Mouse (Mus musculus) bone marrow, adult 2 months (tissue): Measurements from ENCODE around the gene Spen. TPM values are rescaled to one million over a fixed set of nuclear protein-coding genes. Genes with fewer than 3 reads are reported as not detected.

Source experiments
- H3K27ac ChIP-seq: fragments of 200-500 bp; 2 replicates; pipeline ENCODE4 v1.5.1; 2012; ENCODE audit warnings: low read depth, mild to moderate bottlenecking, control low read depth, inconsistent platforms, low read length; ENCODE audit not compliant: control insufficient read depth, poor library complexity, insufficient read depth
- H3K4me1 ChIP-seq: fragments of 200-500 bp; 2 replicates; pipeline ENCODE4 v1.6.1; 2011; ENCODE audit warnings: low read length; ENCODE audit not compliant: control insufficient read depth, insufficient read depth
- H3K4me3 ChIP-seq: fragments of 200-500 bp; replicated peaks from 2 replicates; pipeline ENCODE3; 2011; ENCODE audit warnings: mild to moderate bottlenecking, low read depth, low read length, control low read depth; ENCODE audit not compliant: control insufficient read depth
- CTCF ChIP-seq: fragments of 200-500 bp; IDR thresholded peaks from 2 replicates; pipeline ENCODE4 v1.5.1; 2011; ENCODE audit warnings: low read length, control low read depth; ENCODE audit not compliant: control insufficient read depth, insufficient read depth
- POLR2A ChIP-seq: fragments of 200-500 bp; IDR thresholded peaks from 2 replicates; pipeline ENCODE4 v1.6.1; 2011; ENCODE audit warnings: low read depth, mild to moderate bottlenecking, control low read depth, low read length, borderline replicate concordance; ENCODE audit not compliant: control insufficient read depth
- WGBS: fragments of 180-500 bp; shearing (Covaris S2); methylation state at CpG from one replicate; pipeline ENCODE4 v1.1.7; 2018; 5-methylcytosine and 5-hydroxymethylcytosine counted together
- polyA plus RNA-seq: library from polyadenylated mRNA; stranded (reverse); fragments of >200 nt; gene quantifications from 2 replicates; pipeline ENCODE4 v1.2.4, GENCODE M21; 2011; ENCODE audit warnings: low replicate concordance; ENCODE audit not compliant: missing spikeins, insufficient read depth, insufficient read length

Gene Spen
- polyA plus RNA-seq, 1 experiment = 33.2 TPM

DNA sequence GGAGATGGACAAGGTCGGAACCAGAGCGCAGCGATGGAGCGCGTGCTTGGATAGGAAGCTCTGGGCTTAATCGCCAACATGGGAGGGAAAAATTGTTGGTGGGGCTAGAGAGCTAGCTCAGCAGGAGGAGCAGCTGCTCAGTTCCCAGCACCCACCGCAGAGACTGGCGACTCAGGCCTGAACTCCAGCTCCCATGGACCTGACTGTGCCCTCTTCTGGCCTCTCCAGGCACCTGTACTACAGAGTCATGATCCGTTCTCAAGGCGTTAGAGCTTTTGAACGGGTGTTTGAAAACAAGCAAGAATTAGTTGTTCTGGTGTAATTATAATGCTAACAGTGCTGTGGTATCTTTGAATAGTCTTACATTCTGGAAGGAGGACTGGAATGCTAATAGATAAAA, 9.5 kb downstream of the Spen start:
- Histone ChIP-seq H3K4me3 (no peak overlapping the region), H3K4me1 (peaks cover 2% of the 10 kb centered on the region), H3K27ac (peak overlapping the region; percentile 34; the same call in 1 of the 2 replicates)
- TF ChIP-seq CTCF (no peak), POLR2A (no peak)
- 93% methylated on average over 11 of the region's 11 CpGs for WGBS

DNA sequence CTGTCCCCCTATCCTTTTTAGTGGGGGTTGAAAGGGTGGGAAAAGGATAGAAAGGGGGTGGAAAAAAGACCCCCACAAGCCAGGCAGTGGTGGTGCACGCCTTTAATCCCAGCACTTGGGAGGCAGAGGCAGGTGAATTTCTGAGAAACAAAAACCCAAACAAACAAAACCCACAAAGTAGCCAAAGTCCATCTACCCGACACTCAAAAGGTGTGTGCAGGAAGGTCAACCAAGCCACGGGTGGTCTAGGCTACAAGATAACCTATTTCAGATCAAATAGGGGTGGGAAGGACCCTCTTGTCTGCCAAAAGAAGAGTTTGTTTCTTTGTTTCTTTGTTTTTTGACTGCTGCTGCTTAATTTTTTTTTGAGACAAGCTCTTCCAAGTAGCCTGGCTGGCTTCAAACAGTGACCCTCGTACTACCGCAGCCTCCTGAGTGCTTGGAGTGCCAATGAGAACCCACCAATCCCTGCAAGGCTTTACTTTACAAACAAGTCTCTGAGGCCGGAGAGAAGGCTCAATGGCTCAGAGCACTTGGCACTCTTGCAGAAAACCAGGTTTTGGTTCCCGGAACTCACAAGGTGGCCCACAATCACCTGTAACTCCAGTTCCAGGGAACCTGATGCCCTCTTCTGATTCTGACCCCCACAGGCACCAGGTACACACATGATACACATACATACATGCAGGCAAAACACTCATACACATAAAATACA, 11.3 kb downstream of the Spen start:
- H3K27ac ChIP-seq = no peak overlapping the region
- peaks cover 4% of the 10 kb centered on the region for H3K4me1 ChIP-seq
- no peak overlapping the region for H3K4me3 ChIP-seq
- no peak for TF ChIP-seq POLR2A
- no peak for TF ChIP-seq CTCF
- 88% methylated on average over 7 of the region's 7 CpGs for WGBS

DNA sequence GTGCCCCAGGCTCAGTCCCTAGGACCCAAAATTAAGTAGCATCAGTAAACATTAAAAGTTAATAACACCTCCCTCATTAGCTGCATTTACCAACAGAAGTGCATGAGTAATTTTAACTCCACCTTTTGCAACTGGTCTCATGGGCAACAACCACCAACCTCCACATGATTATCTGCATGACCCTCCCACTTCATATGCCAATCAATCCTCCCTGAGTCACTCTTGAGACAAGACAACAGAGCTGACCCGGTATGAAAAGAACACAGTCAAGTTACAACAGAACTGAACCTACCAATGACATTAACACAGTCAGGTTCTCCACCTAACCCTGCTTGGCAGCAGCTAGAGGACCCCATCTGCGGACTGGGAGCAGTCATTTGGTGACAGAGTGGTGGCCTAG, 12.5 kb downstream of the Spen start:
- WGBS = 54% methylated on average over 2 of the region's 2 CpGs
- peaks cover 4% of the 10 kb centered on the region for H3K4me1 ChIP-seq
- H3K27ac ChIP-seq = no peak overlapping the region
- TF ChIP-seq POLR2A (no peak), CTCF (no peak)
- no peak overlapping the region for H3K4me3 ChIP-seq

DNA sequence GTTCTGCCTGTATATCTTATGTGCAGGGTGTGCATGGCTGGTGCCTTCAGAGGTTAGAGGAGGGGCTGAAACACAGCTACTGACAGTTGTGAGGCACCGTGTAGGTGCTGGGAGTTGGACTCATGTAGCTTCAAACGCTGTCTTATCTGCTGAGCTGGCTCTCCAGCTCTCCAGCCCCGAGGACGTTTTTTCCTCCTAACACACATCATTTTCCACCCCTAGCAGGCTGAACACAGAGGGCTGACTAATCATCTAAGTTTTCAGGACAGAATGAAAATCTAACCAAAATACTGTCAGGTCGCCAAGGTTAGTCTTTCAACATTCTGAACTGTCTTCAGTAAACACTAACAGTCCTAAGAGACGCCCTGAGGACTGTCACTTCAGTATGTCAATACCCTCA, 13.7 kb downstream of the Spen start:
- WGBS = 49% methylated on average over 6 of the region's 6 CpGs
- Histone ChIP-seq H3K27ac (no peak overlapping the region), H3K4me3 (no peak overlapping the region), H3K4me1 (peaks cover 4% of the 10 kb centered on the region)
- TF ChIP-seq CTCF = no peak
- no peak for TF ChIP-seq POLR2A

DNA sequence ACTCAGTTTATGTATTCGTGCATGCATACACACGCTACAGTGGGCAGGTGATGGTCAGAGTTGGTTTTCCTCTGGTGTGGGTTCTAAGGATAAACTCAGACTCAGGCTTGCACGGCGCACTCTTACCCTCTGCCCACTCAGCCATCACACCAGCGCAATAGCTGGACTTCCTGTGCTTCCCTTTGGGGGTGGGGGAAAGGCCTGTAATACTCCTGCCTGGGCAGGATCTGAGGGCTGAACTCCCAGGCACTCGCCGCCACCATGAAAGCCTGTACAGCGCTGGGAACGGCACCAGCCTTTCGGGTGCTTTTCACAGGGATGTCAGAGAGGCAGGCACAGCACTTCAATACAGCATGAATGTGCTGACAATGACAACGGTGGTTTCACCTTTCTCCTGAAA, 15.3 kb downstream of the Spen start:
- H3K4me3 ChIP-seq = no peak overlapping the region
- TF ChIP-seq POLR2A (no peak), CTCF (no peak)
- peaks cover 1% of the 10 kb centered on the region; the same call in 1 of the 2 replicates for H3K4me1 ChIP-seq
- WGBS = 64% methylated on average over 11 of the region's 11 CpGs
- no peak overlapping the region for H3K27ac ChIP-seq

DNA sequence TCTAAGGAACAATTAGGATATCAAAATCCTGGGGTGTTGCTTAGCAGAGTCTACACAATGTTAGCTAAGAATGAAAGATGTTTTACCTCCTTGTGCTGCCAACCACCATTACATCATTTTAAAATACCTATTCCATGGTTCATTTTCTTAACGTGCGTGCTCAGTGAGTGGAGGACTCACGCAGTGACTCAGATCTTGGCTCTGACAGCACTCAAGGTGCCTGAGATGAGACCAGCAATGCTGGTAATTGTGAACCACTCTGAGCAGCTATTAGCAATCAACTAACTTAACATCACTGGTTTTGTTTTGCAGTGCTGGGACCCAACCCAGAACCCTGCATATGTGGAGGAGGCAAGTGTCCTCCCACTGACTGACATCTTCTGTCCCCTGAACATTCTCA, 20.0 kb downstream of the Spen start:
- Histone ChIP-seq H3K27ac (no peak overlapping the region), H3K4me3 (no peak overlapping the region), H3K4me1 (peaks cover 1% of the 10 kb centered on the region; the same call in 1 of the 2 replicates)
- 86% methylated on average over 3 of the region's 3 CpGs for whole genome bisulfite sequencing
- TF ChIP-seq POLR2A = no peak
- TF ChIP-seq CTCF = no peak

DNA sequence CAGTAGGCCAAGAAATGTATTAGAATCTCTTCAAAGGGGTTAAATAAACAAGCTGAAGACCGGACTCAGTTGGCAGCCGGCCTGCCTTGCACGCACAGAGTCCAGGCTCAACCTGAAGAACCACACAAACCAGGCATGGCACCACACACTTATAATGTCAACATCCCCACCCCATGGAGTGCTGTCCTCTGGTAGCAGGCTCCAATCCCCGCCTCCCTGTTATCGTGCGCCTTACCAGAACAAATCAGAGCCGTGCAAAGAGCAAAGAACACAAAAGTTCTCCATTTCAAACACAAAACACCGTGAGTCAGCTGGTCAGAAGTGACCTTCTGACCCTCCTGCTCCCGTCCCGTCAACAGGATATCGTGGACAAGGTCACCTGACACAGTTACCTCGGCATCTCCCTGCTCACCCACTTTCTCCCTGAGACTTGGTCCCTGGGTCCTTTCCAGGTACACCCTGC, 24.2 kb downstream of the Spen start:
- H3K4me3 ChIP-seq = no peak overlapping the region
- H3K4me1 ChIP-seq = peaks cover 2% of the 10 kb centered on the region
- TF ChIP-seq CTCF = no peak
- no peak for TF ChIP-seq POLR2A
- WGBS = 76% methylated on average over 12 of the region's 12 CpGs
- no peak overlapping the region for H3K27ac ChIP-seq

DNA sequence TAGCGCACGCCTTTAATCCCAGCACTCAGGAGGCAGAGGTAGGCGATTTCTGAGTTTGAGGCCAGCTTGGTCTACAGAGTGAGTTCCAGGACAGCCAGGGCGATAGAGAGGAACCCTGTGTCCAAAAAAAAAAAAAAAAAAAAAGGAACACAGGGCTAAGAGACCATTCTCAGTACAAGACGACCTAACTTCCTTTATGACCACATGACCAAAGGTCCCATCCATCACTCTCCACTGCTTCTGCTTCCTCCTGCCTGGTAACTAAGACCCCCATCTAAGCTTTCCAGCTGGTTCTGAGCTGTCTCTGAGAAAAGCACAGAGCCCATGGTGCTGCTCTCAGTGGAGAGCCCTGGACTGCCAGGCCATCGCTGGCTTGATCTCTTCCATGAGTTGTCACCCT, 26.3 kb downstream of the Spen start:
- TF ChIP-seq CTCF (no peak), POLR2A (no peak)
- no peak overlapping the region for H3K4me3 ChIP-seq
- peaks cover 2% of the 10 kb centered on the region for H3K4me1 ChIP-seq
- no peak overlapping the region for H3K27ac ChIP-seq
- WGBS = 51% methylated on average over 6 of the region's 6 CpGs
